Mouse (Mus musculus) stomach, postnatal 0 days (tissue): ENCODE data around the gene Ccdc155. TPM values are rescaled to one million over a fixed set of nuclear protein-coding genes. Genes with fewer than 3 reads are reported as not detected.

Experiments
- ATAC-seq: fragments of 200-750 bp; cut with Nextera tagmentation; 2 replicates; pipeline ENCODE4 v1.8.0; 2017; ENCODE audit not compliant: low FRiP score, low TSS enrichment
- DNase-seq: peaks from one replicate; pipeline ENCODE4 v3.0.0-alpha.2; 2016; ENCODE audit warnings: low spot score
- H3K27ac ChIP-seq: fragments of 300-500 bp; sonication (generic); replicated peaks from 2 replicates; pipeline ENCODE4 v1.5.1; 2014; ENCODE audit warnings: mild to moderate bottlenecking, control low read depth
- H3K27me3 ChIP-seq: fragments of 300-500 bp; sonication (generic); 2 replicates; pipeline ENCODE4 v1.6.1; 2014; ENCODE audit warnings: low read length; ENCODE audit not compliant: control insufficient read depth, insufficient read depth
- H3K36me3 ChIP-seq: fragments of 300-500 bp; sonication (generic); 2 replicates; pipeline ENCODE4 v1.6.1; 2014; ENCODE audit warnings: low read length, mixed read lengths; ENCODE audit not compliant: control insufficient read depth, insufficient read depth
- H3K4me1 ChIP-seq: fragments of 300-500 bp; sonication (generic); replicated peaks from 2 replicates; pipeline ENCODE4 v1.6.1; 2014; ENCODE audit warnings: antibody characterized with exemption; ENCODE audit not compliant: control insufficient read depth, insufficient read depth
- H3K4me2 ChIP-seq: fragments of 300-500 bp; sonication (generic); replicated peaks from 2 replicates; pipeline ENCODE4 v1.6.1; 2014; ENCODE audit warnings: low read depth, mild to moderate bottlenecking, control low read depth, moderate library complexity
- H3K4me3 ChIP-seq: fragments of 300-500 bp; sonication (generic); 2 replicates; pipeline ENCODE4 v1.5.1; 2014; ENCODE audit warnings: low read depth, low read length, control low read depth
- H3K9ac ChIP-seq: fragments of 300-500 bp; sonication (generic); 2 replicates; pipeline ENCODE4 v1.6.1; 2014; ENCODE audit warnings: mild to moderate bottlenecking, low read length, control low read depth, mixed read lengths
- H3K9me3 ChIP-seq: fragments of 300-500 bp; sonication (generic); 2 replicates; pipeline ENCODE4 v1.6.1; 2016; ENCODE audit warnings: low read length; ENCODE audit not compliant: control insufficient read depth
- CTCF ChIP-seq: IDR thresholded peaks from 2 replicates; pipeline ENCODE4 v1.5.1; 2016; ENCODE audit warnings: antibody characterized with exemption, low read depth, mild to moderate bottlenecking, moderate library complexity
- EP300 ChIP-seq: optimal IDR thresholded peaks from 2 replicates; pipeline ENCODE3; 2016; ENCODE audit warnings: antibody characterized with exemption
- WGBS: fragments of 180-500 bp; shearing (Covaris S2); extraction: QIAGEN DNeasy Blood & Tissue Kit; methylation state at CpG from one replicate; pipeline ENCODE4 v1.1.7; 2014; 5-methylcytosine and 5-hydroxymethylcytosine counted together
- polyA plus RNA-seq: library from polyadenylated mRNA; unstranded; fragments of >200 nt; fragmentation: Nextera tagmentation; extraction: Ambion mirVana; gene quantifications from 2 replicates; pipeline ENCODE4 v1.2.1, GENCODE M21; 2015

Ccdc155 gene
- polyA plus RNA-seq, 1 experiment from 2014 or later: 0.13 TPM

DNA sequence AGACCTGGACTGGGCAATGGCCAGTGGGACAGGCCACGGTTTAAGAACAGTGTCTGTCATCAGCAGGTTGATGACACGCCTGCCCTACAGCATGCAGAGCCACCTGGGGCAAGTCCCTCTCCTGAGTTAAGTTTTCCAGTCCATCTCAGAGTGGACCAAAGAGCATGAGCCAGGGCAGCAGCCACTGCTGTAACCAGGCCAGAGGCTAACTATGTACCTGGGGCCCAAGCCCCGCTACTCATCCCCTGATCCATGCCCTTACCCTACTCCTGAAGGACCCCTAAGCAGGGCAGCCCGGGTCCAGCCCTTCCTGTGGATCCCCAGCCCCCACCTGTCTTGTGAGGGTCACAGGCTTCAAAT, 8.5 kb downstream of the Ccdc155 start:
- H3K9ac ChIP-seq: no peak overlapping the region
- no peaks in the 10 kb centered on the region for H3K4me1 ChIP-seq
- WGBS: 86% methylated on average over 4 of the region's 4 CpGs
- H3K27me3 ChIP-seq: no peaks in the 10 kb centered on the region
- no peaks in the 10 kb centered on the region for H3K9me3 ChIP-seq
- no peaks in the 10 kb centered on the region for H3K36me3 ChIP-seq
- no peak overlapping the region for H3K4me3 ChIP-seq
- ATAC-seq (no peak), DNase-seq (no peak)
- H3K27ac ChIP-seq: no peak overlapping the region
- TF ChIP-seq EP300 (no peak), CTCF (no peak)
- no peak overlapping the region for H3K4me2 ChIP-seq

DNA sequence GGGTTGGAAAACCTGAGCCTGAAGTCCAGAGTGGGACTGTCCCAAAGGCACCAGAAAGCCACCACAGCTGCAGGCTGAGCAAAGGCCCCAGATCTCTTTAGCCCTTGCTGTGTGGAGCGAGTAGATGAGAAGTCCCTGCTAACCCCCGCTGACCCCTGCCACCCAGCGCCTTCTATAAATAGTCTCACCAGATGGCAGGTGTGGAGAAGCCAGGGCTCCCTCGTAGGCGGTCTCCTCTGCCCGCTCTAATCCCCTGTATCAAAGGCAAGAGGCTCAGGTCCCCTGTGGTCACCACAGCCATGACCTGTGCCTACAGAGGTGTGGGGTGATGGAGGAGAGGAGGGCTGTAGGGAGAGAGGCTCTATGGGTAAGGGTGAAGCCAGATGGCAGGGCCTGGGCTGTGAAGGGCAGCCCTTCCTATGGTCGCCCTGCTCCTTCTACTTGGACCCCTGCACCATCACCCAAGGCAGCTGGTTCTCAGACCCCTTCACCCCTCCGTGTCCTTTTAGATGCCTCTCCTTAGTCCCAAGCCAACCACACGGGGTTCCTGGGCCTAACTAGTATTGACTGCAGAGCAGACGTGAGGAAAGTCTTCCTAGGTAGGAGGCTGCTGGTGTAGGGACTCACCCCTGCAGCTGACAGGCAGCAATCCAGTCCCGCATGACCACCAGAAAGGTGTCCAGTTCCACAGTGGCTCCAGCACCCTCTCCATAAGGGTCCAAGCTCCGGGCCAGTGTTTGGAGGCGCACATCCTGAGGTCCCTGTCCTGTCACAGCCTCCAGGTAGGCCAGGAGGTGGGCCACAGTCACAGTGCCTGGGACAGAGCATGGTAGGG, 9.1 kb downstream of the Ccdc155 start:
- Histone ChIP-seq H3K9ac (no peak overlapping the region), H3K27me3 (no peaks in the 10 kb centered on the region), H3K4me1 (no peaks in the 10 kb centered on the region), H3K36me3 (no peaks in the 10 kb centered on the region), H3K9me3 (no peaks in the 10 kb centered on the region), H3K27ac (no peak overlapping the region), H3K4me3 (no peak overlapping the region), H3K4me2 (no peak overlapping the region)
- WGBS: 65% methylated on average over 13 of the region's 13 CpGs
- DNase-seq (no peak), ATAC-seq (no peak)
- no peak for TF ChIP-seq CTCF
- TF ChIP-seq EP300: no peak

DNA sequence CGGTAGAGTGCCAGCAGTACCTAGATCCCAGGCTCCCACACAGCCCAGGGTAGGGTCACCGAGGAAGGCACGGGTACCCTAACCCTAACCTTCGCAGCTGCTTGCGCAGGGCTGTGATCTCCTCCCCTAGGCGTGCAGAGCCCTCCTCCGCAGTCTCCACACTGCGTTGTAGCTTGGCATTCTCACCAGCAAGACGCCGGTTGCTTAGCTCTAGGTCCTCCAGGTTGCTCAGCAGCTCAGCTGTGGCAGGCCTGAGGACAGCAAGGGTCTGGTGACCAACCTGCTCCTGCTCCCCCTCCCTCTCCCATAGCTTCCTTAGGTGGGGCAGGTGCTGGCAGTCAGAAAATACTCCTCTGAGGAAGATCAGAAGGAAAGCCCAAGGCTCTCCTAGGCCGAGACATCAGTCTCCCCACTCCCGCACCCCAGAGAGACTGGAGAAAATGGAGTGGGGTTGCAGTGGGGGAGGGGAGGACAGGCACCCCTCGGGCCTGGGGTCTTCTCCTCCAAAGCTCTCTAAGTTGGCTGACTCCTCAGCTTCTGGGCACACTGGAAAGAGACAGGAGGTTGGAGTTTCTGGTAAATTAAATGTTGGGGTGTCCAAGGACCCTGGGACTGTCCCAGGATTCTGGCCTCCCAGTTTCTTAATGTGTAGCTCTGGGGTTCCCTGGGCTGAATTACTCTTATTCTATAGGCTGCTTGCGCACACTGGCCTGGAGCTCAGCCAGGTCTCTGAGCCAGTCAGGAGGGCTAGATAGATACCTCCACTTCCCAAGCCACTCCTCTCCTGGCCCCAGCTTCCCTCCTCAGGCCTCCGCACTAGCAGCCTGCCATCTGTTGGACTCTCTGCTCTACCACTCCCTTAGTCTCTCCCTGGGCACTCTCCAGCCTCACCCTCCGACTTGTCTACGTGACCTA, 10.6 kb downstream of the Ccdc155 start:
- Histone ChIP-seq H3K27ac (no peak overlapping the region), H3K9me3 (no peaks in the 10 kb centered on the region), H3K4me1 (no peaks in the 10 kb centered on the region), H3K27me3 (no peaks in the 10 kb centered on the region), H3K36me3 (no peaks in the 10 kb centered on the region), H3K9ac (no peak overlapping the region), H3K4me3 (no peak overlapping the region), H3K4me2 (no peak overlapping the region)
- DNase-seq (no peak), ATAC-seq (no peak)
- TF ChIP-seq CTCF (no peak), EP300 (no peak)
- WGBS: 72% methylated on average over 17 of the region's 17 CpGs

DNA sequence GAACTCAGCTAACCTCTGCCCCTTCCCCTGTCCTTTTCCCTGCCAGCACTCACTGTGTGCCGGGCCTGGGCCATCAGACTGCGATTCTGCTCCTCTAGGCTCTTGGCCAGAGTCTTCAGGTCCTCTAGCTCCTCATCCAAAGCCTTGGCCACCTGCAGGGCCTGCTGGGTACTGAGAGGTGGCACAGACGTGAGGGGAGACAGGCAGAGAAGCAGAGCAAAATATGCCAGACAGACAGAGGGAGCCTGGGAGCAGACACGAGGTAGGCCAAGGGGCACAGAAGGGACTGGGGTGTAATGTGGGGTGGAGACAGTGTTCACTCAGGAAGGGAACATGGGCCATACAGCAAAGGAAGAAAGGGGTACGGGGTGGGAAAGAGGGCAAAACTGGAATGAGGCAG, 11.3 kb downstream of the Ccdc155 start:
- H3K27me3 ChIP-seq: no peaks in the 10 kb centered on the region
- no peak overlapping the region for H3K27ac ChIP-seq
- ATAC-seq (no peak), DNase-seq (no peak)
- H3K9me3 ChIP-seq: no peaks in the 10 kb centered on the region
- no peaks in the 10 kb centered on the region for H3K4me1 ChIP-seq
- H3K36me3 ChIP-seq: no peaks in the 10 kb centered on the region
- H3K4me2 ChIP-seq: no peak overlapping the region
- H3K9ac ChIP-seq: no peak overlapping the region
- TF ChIP-seq CTCF (peak; percentile 22), EP300 (no peak)
- 72% methylated on average over 5 of the region's 5 CpGs for WGBS
- H3K4me3 ChIP-seq: no peak overlapping the region

DNA sequence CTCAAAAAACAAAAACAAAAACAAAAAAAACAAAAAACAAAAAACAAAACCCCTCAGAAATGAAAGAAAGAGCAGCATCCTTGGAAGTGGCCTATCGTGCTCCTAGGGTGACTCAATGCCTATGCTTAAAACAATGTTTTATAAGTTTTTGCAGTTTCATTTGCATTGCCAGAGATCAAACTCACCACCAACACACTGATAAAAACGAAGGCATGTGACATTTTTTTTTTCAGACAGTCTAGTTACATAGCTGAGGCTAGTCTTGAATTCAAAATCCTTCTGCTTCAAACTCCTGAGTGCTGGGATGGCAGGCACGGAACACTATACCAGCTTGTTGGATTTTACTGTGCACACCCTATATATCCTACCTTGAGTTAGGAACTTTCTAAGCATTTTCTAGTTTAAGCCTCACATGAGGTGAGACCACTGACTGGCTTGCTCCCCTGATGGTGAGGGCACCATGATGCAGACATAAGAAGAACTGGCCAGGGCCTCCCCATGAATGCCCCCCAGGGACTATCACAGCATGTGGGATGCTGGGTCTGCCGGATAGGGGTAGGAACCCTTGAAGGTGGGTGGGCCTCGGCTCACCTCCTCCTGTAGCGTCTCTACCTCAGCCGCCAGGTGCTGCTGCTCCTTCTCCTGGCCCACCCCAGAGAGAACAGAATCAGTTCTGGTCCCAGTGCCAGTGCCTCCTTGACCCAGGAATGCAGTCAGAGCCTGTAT, 11.9 kb downstream of the Ccdc155 start:
- Histone ChIP-seq H3K27me3 (no peaks in the 10 kb centered on the region), H3K4me3 (no peak overlapping the region), H3K4me1 (no peaks in the 10 kb centered on the region), H3K36me3 (no peaks in the 10 kb centered on the region), H3K9me3 (no peaks in the 10 kb centered on the region), H3K27ac (no peak overlapping the region), H3K4me2 (no peak overlapping the region), H3K9ac (no peak overlapping the region)
- no peak for TF ChIP-seq CTCF
- TF ChIP-seq EP300: no peak
- WGBS: 84% methylated on average over 7 of the region's 7 CpGs
- DNase-seq (no peak), ATAC-seq (no peak)
